Mouse (Mus musculus) lung, embryonic 16.5 days (tissue): ENCODE measurements around the gene Tenm4. TPM values are rescaled to one million over a fixed set of nuclear protein-coding genes. Genes with fewer than 3 reads are reported as not detected.

Experiments used
- ATAC-seq: fragments of 200-750 bp; cut with Nextera tagmentation; 2 replicates; pipeline ENCODE4 v1.8.0; 2017; ENCODE audit warnings: low read depth, mild to moderate bottlenecking, moderate library complexity
- H3K27ac ChIP-seq: fragments of 300-500 bp; sonication (generic); 2 replicates; pipeline ENCODE4 v1.5.1; 2014; ENCODE audit warnings: mild to moderate bottlenecking, control low read depth, low read length
- H3K27me3 ChIP-seq: fragments of 300-500 bp; sonication (generic); 2 replicates; pipeline ENCODE4 v1.6.1; 2014; ENCODE audit warnings: low read depth, low read length, mixed read lengths; ENCODE audit not compliant: control insufficient read depth, insufficient read depth
- H3K36me3 ChIP-seq: fragments of 300-500 bp; sonication (generic); 2 replicates; pipeline ENCODE4 v1.6.1; 2014; ENCODE audit warnings: low read length; ENCODE audit not compliant: control insufficient read depth, insufficient read depth
- H3K4me1 ChIP-seq: fragments of 300-500 bp; sonication (generic); replicated peaks from 2 replicates; pipeline ENCODE4 v1.6.1; 2014; ENCODE audit warnings: low read length, mixed read lengths; ENCODE audit not compliant: control insufficient read depth, insufficient read depth
- H3K4me2 ChIP-seq: fragments of 300-500 bp; sonication (generic); 2 replicates; pipeline ENCODE4 v1.6.1; 2014; ENCODE audit warnings: low read depth, low read length, control low read depth
- H3K4me3 ChIP-seq: fragments of 300-500 bp; sonication (generic); 2 replicates; pipeline ENCODE4 v1.5.1; 2014; ENCODE audit warnings: mild to moderate bottlenecking, low read length, control low read depth
- H3K9ac ChIP-seq: fragments of 300-500 bp; sonication (generic); 2 replicates; pipeline ENCODE4 v1.6.1; 2014; ENCODE audit warnings: low read length, control low read depth
- H3K9me3 ChIP-seq: fragments of 300-500 bp; sonication (generic); 2 replicates; pipeline ENCODE4 v1.6.1; 2016; ENCODE audit warnings: low read length; ENCODE audit not compliant: control insufficient read depth
- WGBS: fragments of 180-500 bp; shearing (Covaris S2); extraction: QIAGEN DNeasy Blood & Tissue Kit; methylation state at CpG from one replicate; pipeline ENCODE4 v1.1.7; 2014; 5-methylcytosine and 5-hydroxymethylcytosine counted together
- polyA plus RNA-seq: library from polyadenylated mRNA; unstranded; fragments of >200 nt; fragmentation: Nextera tagmentation; extraction: Ambion mirVana; gene quantifications from 2 replicates; pipeline ENCODE4 v1.2.1, GENCODE M21; 2015

Gene Tenm4
- polyA plus RNA-seq, 1 experiment from 2014 or later: 18.5 TPM

- Histone ChIP-seq H3K9ac (no peak overlapping the region), H3K27me3 (no peaks in the 10 kb centered on the region), H3K4me1 (peaks cover 6% of the 10 kb centered on the region), H3K36me3 (no peaks in the 10 kb centered on the region), H3K9me3 (no peaks in the 10 kb centered on the region), H3K27ac (no peak overlapping the region), H3K4me3 (no peak overlapping the region), H3K4me2 (no peak overlapping the region)
- ATAC-seq: no peak
Observed at GRCm38 (mm10) chr7:96262182-96262581, 91.1 kb downstream of the Tenm4 start.

GRCm38 (mm10) chr7:96265941-96266340 is 94.9 kb downstream of the Tenm4 start:
- Histone ChIP-seq H3K4me3 (no peak overlapping the region), H3K27ac (no peak overlapping the region), H3K27me3 (no peaks in the 10 kb centered on the region), H3K4me1 (peaks cover 7% of the 10 kb centered on the region), H3K9ac (no peak overlapping the region), H3K9me3 (no peaks in the 10 kb centered on the region), H3K4me2 (no peak overlapping the region), H3K36me3 (no peaks in the 10 kb centered on the region)
- 43% methylated on average over 1 of the region's 1 CpGs for WGBS
- ATAC-seq: peak; percentile 42; the same call in 1 of the 2 replicates

- WGBS: 35% methylated on average over 6 of the region's 6 CpGs
- no peak overlapping the region for H3K9ac ChIP-seq
- no peaks in the 10 kb centered on the region for H3K27me3 ChIP-seq
- H3K4me3 ChIP-seq: no peak overlapping the region
- H3K27ac ChIP-seq: no peak overlapping the region
- no peak overlapping the region for H3K4me2 ChIP-seq
- H3K9me3 ChIP-seq: no peaks in the 10 kb centered on the region
- peaks cover 7% of the 10 kb centered on the region for H3K4me1 ChIP-seq
- peak; percentile 84 for ATAC-seq
- no peaks in the 10 kb centered on the region for H3K36me3 ChIP-seq
Observed at GRCm38 (mm10) chr7:96267266-96267665, 96.2 kb downstream of the Tenm4 start.

- peaks cover 4% of the 10 kb centered on the region; the same call in 1 of the 2 replicates for H3K9me3 ChIP-seq
- no peak for ATAC-seq
- H3K27me3 ChIP-seq: no peaks in the 10 kb centered on the region
- H3K4me2 ChIP-seq: no peak overlapping the region
- no peak overlapping the region for H3K27ac ChIP-seq
- no peaks in the 10 kb centered on the region for H3K36me3 ChIP-seq
- H3K4me3 ChIP-seq: no peak overlapping the region
- H3K4me1 ChIP-seq: peaks cover 7% of the 10 kb centered on the region
- H3K9ac ChIP-seq: no peak overlapping the region
- WGBS: 74% methylated on average over 4 of the region's 4 CpGs
Observed at GRCm38 (mm10) chr7:96270684-96271083, 99.6 kb downstream of the Tenm4 start.

GRCm38 (mm10) chr7:96272068-96272467 is 101.0 kb downstream of the Tenm4 start:
- Histone ChIP-seq H3K27me3 (no peaks in the 10 kb centered on the region), H3K4me1 (peaks cover 3% of the 10 kb centered on the region; the same call in 1 of the 2 replicates), H3K9me3 (peaks cover 4% of the 10 kb centered on the region; the same call in 1 of the 2 replicates), H3K36me3 (no peaks in the 10 kb centered on the region), H3K27ac (no peak overlapping the region), H3K4me2 (no peak overlapping the region), H3K9ac (no peak overlapping the region), H3K4me3 (no peak overlapping the region)
- ATAC-seq: no peak
- 56% methylated on average over 3 of the region's 3 CpGs for WGBS

- Histone ChIP-seq H3K4me1 (no peaks in the 10 kb centered on the region), H3K27me3 (no peaks in the 10 kb centered on the region), H3K4me2 (no peak overlapping the region), H3K27ac (no peak overlapping the region), H3K4me3 (no peak overlapping the region), H3K9me3 (peaks cover 4% of the 10 kb centered on the region; the same call in 1 of the 2 replicates), H3K9ac (no peak overlapping the region), H3K36me3 (no peaks in the 10 kb centered on the region)
- no peak for ATAC-seq
- WGBS: 90% methylated on average over 2 of the region's 2 CpGs
Observed at GRCm38 (mm10) chr7:96274486-96274885, 103.4 kb downstream of the Tenm4 start.

- no peaks in the 10 kb centered on the region for H3K4me1 ChIP-seq
- WGBS: 76% methylated on average over 10 of the region's 10 CpGs
- peaks cover 4% of the 10 kb centered on the region; the same call in 1 of the 2 replicates for H3K9me3 ChIP-seq
- no peak overlapping the region for H3K27ac ChIP-seq
- no peak overlapping the region for H3K4me2 ChIP-seq
- no peak overlapping the region for H3K4me3 ChIP-seq
- H3K27me3 ChIP-seq: no peaks in the 10 kb centered on the region
- ATAC-seq: no peak
- H3K36me3 ChIP-seq: no peaks in the 10 kb centered on the region
- H3K9ac ChIP-seq: no peak overlapping the region
Observed at GRCm38 (mm10) chr7:96277550-96277949, 106.5 kb downstream of the Tenm4 start.

GRCm38 (mm10) chr7:96278378-96278777 is 107.3 kb downstream of the Tenm4 start:
- ATAC-seq: no peak
- WGBS: 77% methylated on average over 11 of the region's 11 CpGs

GRCm38 (mm10) chr7:96280795-96281194 is 109.7 kb downstream of the Tenm4 start:
- no peak for ATAC-seq
- Histone ChIP-seq H3K4me2 (no peak overlapping the region), H3K27ac (no peak overlapping the region), H3K9me3 (no peaks in the 10 kb centered on the region), H3K4me1 (no peaks in the 10 kb centered on the region), H3K36me3 (no peaks in the 10 kb centered on the region), H3K27me3 (no peaks in the 10 kb centered on the region), H3K4me3 (no peak overlapping the region), H3K9ac (no peak overlapping the region)
- 67% methylated on average over 4 of the region's 4 CpGs for WGBS

More at GRCm38 (mm10) chr7:96278378-96278777, 107.3 kb downstream of the Tenm4 start:
- H3K27ac ChIP-seq: no peak overlapping the region
- H3K4me3 ChIP-seq: no peak overlapping the region
- no peaks in the 10 kb centered on the region for H3K36me3 ChIP-seq
- no peak overlapping the region for H3K4me2 ChIP-seq
- H3K27me3 ChIP-seq: no peaks in the 10 kb centered on the region
- H3K9ac ChIP-seq: no peak overlapping the region
- peaks cover 4% of the 10 kb centered on the region; the same call in 1 of the 2 replicates for H3K9me3 ChIP-seq
- H3K4me1 ChIP-seq: no peaks in the 10 kb centered on the region

GRCm38 (mm10) chr7:96290576-96290975 is 119.5 kb downstream of the Tenm4 start:
- ATAC-seq: peak; percentile 71
- Histone ChIP-seq H3K4me3 (no peak overlapping the region), H3K4me2 (no peak overlapping the region), H3K9me3 (no peaks in the 10 kb centered on the region), H3K4me1 (peaks cover 8% of the 10 kb centered on the region), H3K36me3 (no peaks in the 10 kb centered on the region), H3K27ac (no peak overlapping the region), H3K27me3 (no peaks in the 10 kb centered on the region), H3K9ac (no peak overlapping the region)
- 40% methylated on average over 2 of the region's 2 CpGs for WGBS
